Mouse (Mus musculus) midbrain, embryonic 16.5 days (tissue): ENCODE results near the gene Ybx1. TPM values are rescaled to one million over a fixed set of nuclear protein-coding genes. Genes with fewer than 3 reads are reported as not detected.
"Not testable (repeated sequence)": the region's sequence is repeated elsewhere in the genome, so short reads cannot be mapped to it uniquely, and the experiment has no call there.

ENCODE experiments used
- ATAC-seq: fragments of 200-750 bp; cut with Nextera tagmentation; 2 replicates; pipeline ENCODE4 v1.8.0; 2017; ENCODE audit warnings: moderate TSS enrichment
- H3K27ac ChIP-seq: fragments of 300-500 bp; sonication (generic); 2 replicates; pipeline ENCODE4 v1.5.1; 2014; ENCODE audit warnings: mild to moderate bottlenecking, low read length, mixed read lengths
- H3K27me3 ChIP-seq: fragments of 300-500 bp; sonication (generic); 2 replicates; pipeline ENCODE4 v1.6.1; 2014; ENCODE audit warnings: low read depth, low read length, mixed read lengths; ENCODE audit not compliant: control insufficient read depth, insufficient read depth
- H3K36me3 ChIP-seq: fragments of 300-500 bp; sonication (generic); 2 replicates; pipeline ENCODE4 v1.6.1; 2014; ENCODE audit warnings: mild to moderate bottlenecking, low read length, moderate library complexity, mixed read lengths; ENCODE audit not compliant: control insufficient read depth, insufficient read depth
- H3K4me1 ChIP-seq: fragments of 300-500 bp; sonication (generic); 2 replicates; pipeline ENCODE4 v1.6.1; 2014; ENCODE audit warnings: mild to moderate bottlenecking, low read length, mixed read lengths; ENCODE audit not compliant: control insufficient read depth, insufficient read depth
- H3K4me2 ChIP-seq: fragments of 300-500 bp; sonication (generic); 2 replicates; pipeline ENCODE4 v1.6.1; 2014; ENCODE audit warnings: mild to moderate bottlenecking, low read length, mixed read lengths
- H3K4me3 ChIP-seq: fragments of 300-500 bp; sonication (generic); 2 replicates; pipeline ENCODE4 v1.5.1; 2014; ENCODE audit warnings: low read depth, mild to moderate bottlenecking, low read length, moderate library complexity, mixed read lengths
- H3K9ac ChIP-seq: fragments of 300-500 bp; sonication (generic); 2 replicates; pipeline ENCODE4 v1.6.1; 2014; ENCODE audit warnings: low read depth, low read length, mixed read lengths
- H3K9me3 ChIP-seq: fragments of 300-500 bp; sonication (generic); replicated peaks from 2 replicates; pipeline ENCODE4 v1.6.1; 2014; ENCODE audit warnings: mild to moderate bottlenecking, low read length, mixed read lengths; ENCODE audit not compliant: control insufficient read depth, poor library complexity, severe bottlenecking
- WGBS: fragments of 180-500 bp; shearing (Covaris S2); extraction: QIAGEN DNeasy Blood & Tissue Kit; methylation state at CpG from one replicate; pipeline ENCODE4 v1.1.7; 2014; 5-methylcytosine and 5-hydroxymethylcytosine counted together
- polyA plus RNA-seq: library from polyadenylated mRNA; unstranded; fragments of >200 nt; fragmentation: Nextera tagmentation; extraction: Ambion mirVana; gene quantifications from 2 replicates; pipeline ENCODE4 v1.2.1, GENCODE M21; 2015

Ybx1 gene
- polyA plus RNA-seq, 1 experiment from 2014 or later = 716 TPM

DNA sequence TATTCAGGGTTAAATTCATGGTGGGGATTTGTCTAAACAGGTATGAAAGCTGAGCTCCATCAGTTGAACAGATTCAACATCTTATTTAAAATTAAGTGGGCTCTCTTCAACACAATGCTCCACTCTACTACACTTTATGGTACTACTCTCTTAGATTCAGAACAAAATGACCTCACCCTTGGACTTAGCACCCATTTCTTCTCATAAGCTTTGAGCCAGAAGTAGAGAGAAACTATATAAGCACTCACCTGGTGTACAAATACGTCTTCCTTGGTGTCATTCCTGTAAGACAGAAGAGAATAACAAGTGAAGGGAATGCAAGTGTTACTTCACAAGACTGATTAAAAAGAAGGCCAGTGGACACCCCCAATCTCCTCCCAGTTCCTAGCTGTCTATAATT, 9.5 kb downstream of the Ybx1 start:
- H3K4me1 ChIP-seq = peaks cover 16% of the 10 kb centered on the region
- no peak overlapping the region for H3K4me2 ChIP-seq
- no peak for ATAC-seq
- H3K4me3 ChIP-seq = no peak overlapping the region
- no peak overlapping the region for H3K9ac ChIP-seq
- H3K36me3 ChIP-seq = peaks cover 9% of the 10 kb centered on the region; the same call in 1 of the 2 replicates
- no peaks in the 10 kb centered on the region for H3K27me3 ChIP-seq
- whole genome bisulfite sequencing = 98% methylated on average over 1 of the region's 1 CpGs
- no peak overlapping the region for H3K27ac ChIP-seq
- H3K9me3 ChIP-seq = no peaks in the 10 kb centered on the region

- not testable (repeated sequence) for ATAC-seq, H3K4me1 ChIP-seq, H3K27me3 ChIP-seq, H3K4me2 ChIP-seq, H3K9me3 ChIP-seq, H3K4me3 ChIP-seq, H3K9ac ChIP-seq, H3K27ac ChIP-seq
- 91% methylated on average over 15 of the region's 15 CpGs for WGBS
- H3K36me3 ChIP-seq = peaks cover 30% of the 10 kb centered on the region
Observed at GRCm38 (mm10) chr4:119278784-119279183, 15.6 kb downstream of the Ybx1 start.

- ATAC-seq = no peak
- 88% methylated on average over 2 of the region's 2 CpGs for WGBS
- H3K4me3 ChIP-seq = no peak overlapping the region
- H3K4me1 ChIP-seq = no peaks in the 10 kb centered on the region
- H3K27ac ChIP-seq = no peak overlapping the region
- no peaks in the 10 kb centered on the region for H3K27me3 ChIP-seq
- no peak overlapping the region for H3K4me2 ChIP-seq
- no peak overlapping the region for H3K9ac ChIP-seq
- peaks cover 47% of the 10 kb centered on the region for H3K36me3 ChIP-seq
- no peaks in the 10 kb centered on the region for H3K9me3 ChIP-seq
Observed at GRCm38 (mm10) chr4:119275726-119276125, 18.7 kb downstream of the Ybx1 start.

GRCm38 (mm10) chr4:119275226-119275625, 19.2 kb downstream of the Ybx1 start:
- H3K9ac ChIP-seq = no peak overlapping the region
- WGBS = 90% methylated on average over 2 of the region's 2 CpGs
- H3K27ac ChIP-seq = no peak overlapping the region
- no peaks in the 10 kb centered on the region for H3K9me3 ChIP-seq
- no peak overlapping the region for H3K4me3 ChIP-seq
- no peak for ATAC-seq
- H3K36me3 ChIP-seq = peaks cover 49% of the 10 kb centered on the region
- no peaks in the 10 kb centered on the region for H3K4me1 ChIP-seq
- no peak overlapping the region for H3K4me2 ChIP-seq
- H3K27me3 ChIP-seq = no peaks in the 10 kb centered on the region

DNA sequence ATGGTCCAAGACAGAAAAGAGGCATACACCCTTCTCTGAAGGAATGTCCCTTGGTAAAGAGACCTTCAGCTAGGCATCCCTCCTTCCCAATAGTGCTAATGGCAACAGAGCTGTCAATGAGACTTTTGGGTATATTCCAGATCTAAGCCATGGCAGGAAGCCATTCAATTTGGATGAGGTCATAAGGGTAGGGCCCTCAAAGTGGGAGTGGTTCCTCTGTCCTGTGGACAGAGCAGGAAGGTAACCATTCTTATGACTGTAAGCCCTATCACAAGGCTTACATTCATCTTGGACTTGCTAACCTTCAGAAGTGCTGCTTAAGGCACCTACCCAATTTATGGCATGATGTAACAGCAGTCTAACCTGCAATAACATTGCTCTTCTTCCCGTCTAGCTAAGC, 19.8 kb downstream of the Ybx1 start:
- ATAC-seq = no peak
- Histone ChIP-seq H3K27ac (no peak overlapping the region), H3K9me3 (no peaks in the 10 kb centered on the region), H3K4me2 (no peak overlapping the region), H3K9ac (no peak overlapping the region), H3K27me3 (no peaks in the 10 kb centered on the region), H3K4me1 (no peaks in the 10 kb centered on the region), H3K4me3 (no peak overlapping the region), H3K36me3 (peaks cover 43% of the 10 kb centered on the region)
- 90% methylated on average over 1 of the region's 1 CpGs for WGBS

DNA sequence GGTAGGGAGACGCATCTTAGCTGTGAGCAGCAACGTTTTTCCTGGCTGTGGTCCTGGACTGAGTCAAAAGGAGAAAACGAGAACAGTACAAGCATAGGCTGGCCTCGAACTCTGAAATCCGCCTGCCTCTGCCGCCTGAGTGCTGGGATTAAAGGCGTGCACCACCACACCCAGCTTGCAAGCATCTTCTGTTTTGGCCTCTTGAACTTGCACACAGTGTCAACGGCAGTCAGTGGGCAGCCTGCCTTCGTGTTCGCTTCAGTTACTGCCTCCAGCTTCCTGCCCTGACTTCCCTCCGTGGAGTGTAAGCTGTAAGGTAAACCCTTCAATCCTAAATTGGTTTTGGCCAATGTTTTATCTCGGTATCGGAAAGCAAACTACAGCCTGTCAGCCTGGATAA, 27.8 kb downstream of the Ybx1 start:
- WGBS = 77% methylated on average over 13 of the region's 13 CpGs
- no peak overlapping the region for H3K4me3 ChIP-seq
- no peak overlapping the region for H3K9ac ChIP-seq
- ATAC-seq = no peak
- H3K27me3 ChIP-seq = no peaks in the 10 kb centered on the region
- H3K27ac ChIP-seq = no peak overlapping the region
- no peaks in the 10 kb centered on the region for H3K9me3 ChIP-seq
- no peak overlapping the region for H3K4me2 ChIP-seq
- peaks cover 10% of the 10 kb centered on the region for H3K36me3 ChIP-seq
- no peaks in the 10 kb centered on the region for H3K4me1 ChIP-seq

DNA sequence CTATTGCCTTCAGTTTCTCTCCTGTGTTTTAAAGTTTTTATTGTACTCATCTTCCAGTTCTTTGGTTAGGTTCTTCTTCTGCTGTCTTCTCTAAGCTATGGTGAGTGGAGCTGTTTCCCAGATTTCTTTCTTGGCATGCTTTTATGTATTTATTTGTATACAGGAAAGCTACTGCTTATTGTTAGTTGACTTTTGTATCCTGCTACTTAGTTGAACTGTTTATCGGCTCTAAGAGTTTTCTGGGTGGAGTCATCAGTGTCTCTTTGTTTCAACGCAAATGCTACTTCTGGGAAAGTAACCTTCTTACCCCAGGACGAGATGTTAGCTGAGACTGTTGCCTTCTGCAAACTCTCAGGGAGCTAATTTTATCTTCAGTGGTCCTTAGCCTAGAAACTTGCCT, 30.9 kb downstream of the Ybx1 start:
- no peak for ATAC-seq
- Histone ChIP-seq H3K36me3 (no peaks in the 10 kb centered on the region), H3K9me3 (no peaks in the 10 kb centered on the region), H3K4me1 (no peaks in the 10 kb centered on the region), H3K27me3 (no peaks in the 10 kb centered on the region), H3K4me2 (no peak overlapping the region), H3K27ac (no peak overlapping the region), H3K4me3 (no peak overlapping the region), H3K9ac (no peak overlapping the region)
- 71% methylated on average over 3 of the region's 3 CpGs for WGBS

GRCm38 (mm10) chr4:119262483-119262882, 31.9 kb downstream of the Ybx1 start:
- Histone ChIP-seq H3K27ac (no peak overlapping the region), H3K4me2 (no peak overlapping the region), H3K9me3 (no peaks in the 10 kb centered on the region), H3K27me3 (no peaks in the 10 kb centered on the region), H3K4me3 (no peak overlapping the region), H3K9ac (no peak overlapping the region), H3K4me1 (no peaks in the 10 kb centered on the region), H3K36me3 (no peaks in the 10 kb centered on the region)
- WGBS = 95% methylated on average over 5 of the region's 5 CpGs
- no peak for ATAC-seq

DNA sequence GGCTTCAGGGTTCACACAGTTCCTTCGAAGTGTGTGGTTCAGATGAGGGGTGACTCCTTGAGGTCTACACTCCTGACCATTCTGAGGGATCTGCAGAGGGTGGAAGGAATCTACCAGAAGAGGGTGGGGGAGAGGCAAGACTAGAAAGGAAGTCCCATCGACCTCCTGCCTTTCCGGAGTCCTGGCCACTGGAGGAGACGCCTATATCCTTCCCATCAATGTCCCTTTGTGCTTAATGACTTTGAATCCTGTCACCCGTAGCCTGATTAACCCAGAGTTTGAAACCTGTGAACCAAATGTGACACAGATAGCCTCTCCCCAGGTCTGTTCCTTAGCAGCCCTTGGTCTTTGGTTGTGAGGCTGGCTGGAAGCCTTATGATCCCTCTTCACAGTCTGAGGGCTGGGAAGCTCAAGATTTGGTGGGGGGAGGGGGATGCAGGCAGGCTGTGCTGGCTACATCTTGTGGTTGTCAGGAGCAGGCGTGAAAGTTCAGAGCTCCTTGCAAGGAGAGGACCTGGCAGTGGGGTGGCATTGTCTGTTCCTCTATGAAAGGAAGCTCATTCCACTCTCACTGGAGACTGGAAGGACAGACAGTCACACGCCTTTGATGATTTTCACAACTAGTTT, 33.2 kb downstream of the Ybx1 start:
- ATAC-seq = no peak
- no peak overlapping the region for H3K27ac ChIP-seq
- no peaks in the 10 kb centered on the region for H3K36me3 ChIP-seq
- no peaks in the 10 kb centered on the region for H3K27me3 ChIP-seq
- no peak overlapping the region for H3K4me2 ChIP-seq
- H3K4me1 ChIP-seq = no peaks in the 10 kb centered on the region
- H3K9me3 ChIP-seq = no peaks in the 10 kb centered on the region
- H3K9ac ChIP-seq = no peak overlapping the region
- WGBS = 59% methylated on average over 7 of the region's 7 CpGs
- H3K4me3 ChIP-seq = no peak overlapping the region
